Mouse (Mus musculus) liver, adult 2 months (tissue): Measurements from ENCODE around the gene Bank1.

Source experiments
- CTCF ChIP-seq: fragments of 200-500 bp; IDR thresholded peaks from 2 replicates; pipeline ENCODE4 v1.5.1; 2011; ENCODE audit warnings: low read depth, low read length, control low read depth
- POLR2A ChIP-seq: fragments of 200-500 bp; IDR thresholded peaks from 2 replicates; pipeline ENCODE4 v1.6.1; 2011; ENCODE audit warnings: low read length, control low read depth; ENCODE audit not compliant: insufficient read depth; ENCODE audit errors: extremely low read depth

DNA sequence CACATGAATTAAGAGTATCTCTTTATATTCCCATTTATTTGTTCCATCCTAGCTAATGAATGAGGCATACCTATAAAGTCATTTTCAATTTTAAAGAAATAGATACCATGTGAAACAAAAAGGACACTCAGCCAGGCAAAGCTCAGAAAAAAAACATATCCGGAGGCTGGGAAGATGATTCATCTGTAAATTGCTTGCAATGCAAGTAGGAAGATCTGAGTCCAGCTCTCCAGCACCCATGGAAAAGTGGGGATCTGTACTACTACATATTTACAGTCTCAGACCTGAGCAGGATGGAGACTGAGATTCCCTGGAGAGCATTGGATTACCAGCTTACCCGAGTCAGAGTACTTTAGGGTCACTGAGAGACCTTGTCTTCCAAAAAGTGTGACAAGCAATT is 14.0 kb upstream of the Bank1 start:
- no peak for TF ChIP-seq POLR2A
- TF ChIP-seq CTCF, result no peak
